Mouse (Mus musculus): ENCODE data around the gene Erich3.

The Erich3 gene

GRCm38 (mm10) chr3:154766321-154766720 lies 102.7 kb downstream of the Erich3 start:
- no peak for DNase-seq (ENCODE audit: low spot score in 2 of 2)

GRCm38 (mm10) chr3:154771651-154772050 lies 108.0 kb downstream of the Erich3 start:
- no peak for DNase-seq (ENCODE audit: low spot score in 2 of 2)

- DNase-seq (ENCODE audit: low spot score in 2 of 2), result no peak
Measured at GRCm38 (mm10) chr3:154778836-154779595, 115.4 kb downstream of the Erich3 start.

GRCm38 (mm10) chr3:154786354-154786753 lies 122.7 kb downstream of the Erich3 start:
- DNase-seq (ENCODE audit: low spot score in 2 of 2), result no peak

GRCm38 (mm10) chr3:154787611-154788010 lies 124.0 kb downstream of the Erich3 start:
- no peak for DNase-seq (ENCODE audit: low spot score in 2 of 2)

GRCm38 (mm10) chr3:154793571-154793970 lies 129.9 kb downstream of the Erich3 start:
- DNase-seq (ENCODE audit: low spot score in 2 of 2), result no peak

GRCm38 (mm10) chr3:154798806-154799205 lies 135.1 kb downstream of the Erich3 start:
- no peak for DNase-seq (ENCODE audit: low spot score in 2 of 2)

GRCm38 (mm10) chr3:154800454-154800853 lies 136.8 kb downstream of the Erich3 start:
- no peak for DNase-seq (ENCODE audit: low spot score in 2 of 2)

GRCm38 (mm10) chr3:154800888-154801429 lies 137.3 kb downstream of the Erich3 start:
- DNase-seq (ENCODE audit: low spot score in 2 of 2), result no peak

GRCm38 (mm10) chr3:154806626-154807025 lies 143.0 kb downstream of the Erich3 start:
- no peak for DNase-seq (ENCODE audit: low spot score in 2 of 2)

GRCm38 (mm10) chr3:154810273-154810870 lies 146.7 kb downstream of the Erich3 start:
- DNase-seq (ENCODE audit: low spot score in 2 of 2), result no peak

GRCm38 (mm10) chr3:154811281-154811680 lies 147.6 kb downstream of the Erich3 start:
- no peak for DNase-seq (ENCODE audit: low spot score in 2 of 2)

GRCm38 (mm10) chr3:154811833-154812232 lies 148.2 kb downstream of the Erich3 start:
- no peak for DNase-seq (ENCODE audit: low spot score in 2 of 2)

GRCm38 (mm10) chr3:154812893-154813292 lies 149.2 kb downstream of the Erich3 start:
- no peak for DNase-seq (ENCODE audit: low spot score in 2 of 2)

- no peak for DNase-seq (ENCODE audit: low spot score in 2 of 2)
Measured at GRCm38 (mm10) chr3:154815606-154816005, 151.9 kb downstream of the Erich3 start.

GRCm38 (mm10) chr3:154816231-154816630 lies 152.6 kb downstream of the Erich3 start:
- DNase-seq (ENCODE audit: low spot score in 2 of 2), result no peak

- DNase-seq (ENCODE audit: low spot score in 2 of 2), result no peak
Measured at GRCm38 (mm10) chr3:154816801-154817625, 153.4 kb downstream of the Erich3 start.

All from urinary bladder, postnatal 36 days (tissue).